Mouse (Mus musculus) cortical plate, adult 2 months (tissue): ENCODE results near the gene Enkd1.

Experiments
- CTCF ChIP-seq: fragments of 200-500 bp; IDR thresholded peaks from 2 replicates; pipeline ENCODE4 v1.5.1; 2011; ENCODE audit warnings: mild to moderate bottlenecking, control low read depth, low read length; ENCODE audit not compliant: insufficient read depth; ENCODE audit errors: extremely low read depth
- POLR2A ChIP-seq: fragments of 200-500 bp; IDR thresholded peaks from 2 replicates; pipeline ENCODE4 v1.6.1; 2011; ENCODE audit warnings: mild to moderate bottlenecking, low read length, control low read depth; ENCODE audit not compliant: insufficient read depth; ENCODE audit errors: extremely low read depth

- no peak for TF ChIP-seq CTCF
- TF ChIP-seq POLR2A = no peak
Measured at GRCm38 (mm10) chr8:105687512-105687911, 20.5 kb downstream of the Enkd1 start.
